ENCODE assay signal across 27 mouse cellular contexts in the genomic region with DNA sequence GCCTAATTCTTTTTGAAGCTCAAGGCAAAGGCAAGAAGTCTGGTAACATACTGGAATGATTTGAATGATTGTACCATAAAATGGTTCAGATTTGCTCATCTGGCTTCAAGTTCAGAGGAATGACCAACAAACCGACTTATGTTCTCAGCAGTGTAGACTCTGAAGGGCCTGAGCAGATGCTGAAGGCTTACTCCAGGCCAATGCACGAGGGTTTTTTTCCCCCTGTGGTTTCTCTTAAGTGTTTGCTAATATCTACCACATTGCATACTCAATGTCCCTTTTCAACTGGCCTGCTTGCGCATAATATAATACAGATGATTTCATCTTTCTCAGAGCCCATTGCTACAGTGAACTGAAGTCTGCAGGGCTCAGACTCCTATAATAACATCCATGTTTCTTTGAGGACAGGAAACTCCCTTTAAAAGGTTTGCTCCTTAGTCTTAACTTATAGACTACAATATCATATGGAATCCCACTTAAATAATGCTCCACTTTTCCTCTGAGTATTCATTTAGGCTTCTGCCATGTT.
DNase-seq lines count a peak whose midpoint lies in the region; ATAC-seq lines count a peak whose summit lies in the region.
"Had no signal": no experiment of that assay in that cellular context is flagged by ENCODE, and none has a peak within 500 bp of the region (broad histone marks: within the 10 kb centered on the region; RNA-seq: fewer than 3 reads in every experiment).

No protein-coding gene starts in this region.

- no peaks in the 10 kb centered on the region for H3K9me3 ChIP-seq in embryonic facial prominence, embryonic 15.5 days (replicated peaks)
- no peaks in the 10 kb centered on the region for H3K9me3 ChIP-seq in limb, embryonic 15.5 days
- H3K9me3 ChIP-seq: forebrain, embryonic 13.5 days; heart, embryonic 13.5 days; intestine, embryonic 15.5 days; liver, embryonic 15.5 days; lung, embryonic 15.5 days; midbrain, embryonic 12.5 days had no signal

- H3K4me2 ChIP-seq in embryonic facial prominence, embryonic 15.5 days (replicated peaks) = no peak overlapping the region
- H3K4me2 ChIP-seq in limb, embryonic 15.5 days = no peak overlapping the region
- H3K4me2 ChIP-seq: forebrain, embryonic 13.5 days; heart, embryonic 13.5 days; hindbrain, embryonic 14.5 days; intestine, embryonic 15.5 days; liver, embryonic 15.5 days; lung, embryonic 15.5 days; midbrain, embryonic 12.5 days had no signal

- H3K36me3 ChIP-seq in embryonic facial prominence, embryonic 15.5 days = no peaks in the 10 kb centered on the region
- no peaks in the 10 kb centered on the region for H3K36me3 ChIP-seq in limb, embryonic 15.5 days
- H3K36me3 ChIP-seq: heart, embryonic 13.5 days; intestine, embryonic 15.5 days; liver, embryonic 15.5 days; lung, embryonic 15.5 days; midbrain, embryonic 12.5 days had no signal

- DNase-seq in embryo, embryonic 11 days = peak; percentile 45
- DNase-seq in embryo, embryonic 10 days (ENCODE audit: low spot score) = no peak
- DNase-seq in NIH3T3 (ENCODE audit: low read depth) = peak; percentile 13
- no peak for DNase-seq in lung, postnatal 10 days
- no peak for DNase-seq in kidney, postnatal 4 days
- no peak for DNase-seq in heart, postnatal 4 days
- DNase-seq: adrenal gland, postnatal 36 days; cerebellum, adult 9-10 months; gastrocnemius, postnatal 36 days; heart, adult 2 months; kidney, adult 9 months; kidney, postnatal 14 days; liver; spleen, adult 18-20 months had no signal

- no peaks in the 10 kb centered on the region for H3K4me1 ChIP-seq in embryonic facial prominence, embryonic 15.5 days
- H3K4me1 ChIP-seq in limb, embryonic 15.5 days = 0 out of 2 replicates have a peak, but pooled peaks cover 3% of the 10 kb centered on the region
- H3K4me1 ChIP-seq: forebrain, embryonic 13.5 days; heart, embryonic 13.5 days; intestine, embryonic 15.5 days; liver, embryonic 15.5 days; lung, embryonic 15.5 days; midbrain, embryonic 12.5 days had no signal

- ATAC-seq in embryonic facial prominence, embryonic 15.5 days (ENCODE audit: insufficient number of reproducible peaks, low FRiP score, low TSS enrichment, low read depth) = peak; percentile 80
- peak; percentile 69; the same call in 1 of the 2 replicates for ATAC-seq in limb, embryonic 15.5 days (ENCODE audit: insufficient number of reproducible peaks, low FRiP score, low TSS enrichment, low read depth)
- ATAC-seq: forebrain, embryonic 13.5 days; intestine, embryonic 15.5 days; Patski had no signal

- H3K9ac ChIP-seq in embryonic facial prominence, embryonic 15.5 days = no peak overlapping the region
- H3K9ac ChIP-seq in limb, embryonic 15.5 days = no peak overlapping the region
- H3K9ac ChIP-seq: forebrain, embryonic 13.5 days; heart, embryonic 13.5 days; hindbrain, embryonic 14.5 days; intestine, embryonic 15.5 days; liver, embryonic 15.5 days; lung, embryonic 15.5 days; midbrain, embryonic 12.5 days had no signal

- no peaks in the 10 kb centered on the region for H3K27me3 ChIP-seq in embryonic facial prominence, embryonic 15.5 days
- H3K27me3 ChIP-seq in limb, embryonic 15.5 days = no peaks in the 10 kb centered on the region
- H3K27me3 ChIP-seq: forebrain, embryonic 13.5 days; heart, embryonic 13.5 days; intestine, embryonic 15.5 days; liver, embryonic 15.5 days; lung, embryonic 15.5 days; midbrain, embryonic 12.5 days had no signal

- H3K27ac ChIP-seq in embryonic facial prominence, embryonic 15.5 days (replicated peaks) = peak overlapping the region; percentile 44; the same call in 1 of the 2 replicates
- no peak overlapping the region; the same call in 1 of the 2 replicates for H3K27ac ChIP-seq in limb, embryonic 15.5 days
- H3K27ac ChIP-seq: forebrain, embryonic 13.5 days; heart, adult 2 months; heart, embryonic 13.5 days; hindbrain, embryonic 14.5 days; intestine, embryonic 15.5 days; layer of hippocampus, adult 2 months; liver, embryonic 15.5 days; lung, embryonic 15.5 days; macrophage; midbrain, embryonic 12.5 days had no signal

- 28% methylated on average over 3 of the region's 3 CpGs for WGBS in embryonic facial prominence, embryonic 15.5 days
- 40% methylated on average over 3 of the region's 3 CpGs for WGBS in limb, embryonic 15.5 days

- H3K4me3 ChIP-seq in embryonic facial prominence, embryonic 15.5 days (replicated peaks) = no peak overlapping the region
- H3K4me3 ChIP-seq in limb, embryonic 15.5 days = no peak overlapping the region
- H3K4me3 ChIP-seq: erythroblast, embryonic 14.5 days; forebrain, embryonic 13.5 days; heart, adult 2 months; heart, embryonic 13.5 days; intestine, embryonic 15.5 days; layer of hippocampus, adult 2 months; liver, embryonic 15.5 days; lung, embryonic 15.5 days; midbrain, embryonic 12.5 days had no signal

Comparison
In these comparisons a context has a peak if more than half of its experiments do, and no peak if none do; other contexts are left out.
1. DNase-seq: peak in embryo, embryonic 11 days (single experiment) and NIH3T3 (single experiment); none in embryo, embryonic 10 days (single experiment), lung, postnatal 10 days (single experiment), kidney, postnatal 4 days (0 of 2) and heart, postnatal 4 days (single experiment).